Mouse (Mus musculus) stomach, postnatal 0 days (tissue): ENCODE measurements at regions not wholly inside any gene's neighbourhood (a gene's known extent, or its start where the extent isn't known, plus 50 kb on each side); places are given as distances from the start of the nearest gene placed in this dataset.

Experiments used
- CTCF ChIP-seq: IDR thresholded peaks from 2 replicates; pipeline ENCODE4 v1.5.1; 2016; ENCODE audit warnings: antibody characterized with exemption, low read depth, mild to moderate bottlenecking, moderate library complexity
- EP300 ChIP-seq: optimal IDR thresholded peaks from 2 replicates; pipeline ENCODE3; 2016; ENCODE audit warnings: antibody characterized with exemption

GRCm38 (mm10) chr2:84217116-84217515, 208.1 kb downstream of the Calcrl start:
- TF ChIP-seq CTCF (no peak), EP300 (no peak)
